Mouse (Mus musculus): Measurements from ENCODE around the gene Cabp1.

Cabp1 gene

DNA sequence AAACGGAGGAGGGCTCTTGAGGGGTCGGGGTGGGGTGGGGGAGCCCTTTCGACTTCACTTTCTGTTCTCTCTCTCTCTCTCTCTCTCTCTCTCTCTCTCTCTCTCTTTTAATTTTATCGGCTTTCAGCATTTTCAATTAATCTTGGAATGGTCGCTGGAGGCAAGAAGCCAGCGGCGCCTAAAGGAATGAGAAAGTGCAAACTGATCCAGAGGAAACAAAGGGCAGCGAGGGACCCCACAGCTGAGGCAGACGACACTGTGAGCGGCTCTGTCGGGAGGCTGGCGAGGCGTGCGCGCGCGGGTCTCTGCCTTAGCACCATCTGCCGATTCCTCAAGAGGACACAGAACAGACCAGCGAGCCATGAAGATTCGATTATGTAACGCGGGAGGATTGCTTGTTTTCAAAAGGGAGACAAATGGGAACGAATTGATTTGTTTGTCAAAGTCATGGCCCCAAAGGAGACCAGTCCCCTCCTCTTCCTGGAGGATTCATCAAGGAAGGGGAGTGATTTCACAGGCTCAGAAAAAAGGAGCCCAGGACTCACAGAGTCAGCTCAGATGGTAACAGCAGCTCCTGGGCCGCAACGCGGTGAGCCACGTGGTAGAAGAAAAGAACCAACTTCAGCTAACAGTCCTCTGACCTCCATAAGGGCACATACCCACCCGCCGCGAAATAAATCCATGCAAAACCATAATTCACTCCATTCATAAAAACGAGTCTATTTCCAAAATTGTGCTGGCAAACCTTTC lies 10.6 kb upstream of the Cabp1 start:
- H3K4me3 ChIP-seq (replicated peaks; ENCODE audit: low read length), result peak overlapping the region; percentile 69
- H3K27me3 ChIP-seq (ENCODE audit: insufficient read depth, low read length), result peaks cover 22% of the 10 kb centered on the region
- H3K4me1 ChIP-seq (replicated peaks; ENCODE audit: low read depth, low read length), result peaks cover 60% of the 10 kb centered on the region
- H3K9me3 ChIP-seq (ENCODE audit: low read length), result no peaks in the 10 kb centered on the region
- TF ChIP-seq CTCF (conservative IDR thresholded peaks at IDR 0.05; ENCODE audit: low read length) (no peak), POU5F1 (IDR thresholded peaks at IDR 0.05; ENCODE audit: borderline replicate concordance, low read length) (no peak), NANOG (IDR thresholded peaks at IDR 0.05; ENCODE audit: borderline replicate concordance, low read length) (no peak)
- H3K36me3 ChIP-seq (ENCODE audit: insufficient read depth, low read length), result no peaks in the 10 kb centered on the region

DNA sequence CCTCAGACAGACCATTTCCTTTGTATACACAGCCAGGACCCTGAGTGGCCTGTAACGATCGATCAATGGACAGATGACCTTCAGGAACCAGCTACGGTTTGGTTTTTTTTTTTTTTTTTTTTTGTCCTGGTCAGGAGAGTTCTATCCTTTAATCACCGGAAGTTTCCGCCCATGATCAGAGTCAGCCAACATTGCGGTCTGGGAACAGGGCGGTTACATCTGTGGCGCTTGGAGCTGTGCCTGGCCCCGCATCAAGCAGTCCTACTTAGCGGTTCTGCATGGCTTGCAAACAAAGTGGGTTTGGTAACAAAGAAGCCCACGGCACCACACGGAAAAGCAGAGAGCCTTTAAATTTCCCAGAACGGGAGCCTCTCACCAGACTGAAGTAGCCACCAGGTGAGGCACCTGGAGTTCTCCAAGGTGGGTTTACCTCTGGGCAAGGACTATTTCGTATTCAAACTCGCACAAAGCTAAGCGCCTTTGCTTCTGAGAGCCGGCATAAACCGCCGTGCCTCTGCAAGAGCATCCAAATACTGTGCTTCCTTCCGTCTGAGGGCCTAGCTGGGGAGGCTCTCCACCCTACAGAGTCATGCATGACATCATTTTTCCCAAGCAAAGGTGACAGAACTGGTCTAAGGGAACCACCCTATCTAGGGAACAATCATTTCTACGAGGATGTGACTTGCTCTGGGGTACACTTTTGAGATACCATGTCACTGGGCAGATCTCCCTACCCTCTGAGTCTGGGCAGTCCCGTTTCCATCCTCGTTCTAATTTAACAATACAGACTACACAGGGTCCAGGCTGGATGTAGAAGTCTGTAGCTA lies 9.8 kb upstream of the Cabp1 start:
- Histone ChIP-seq H3K9me3 (ENCODE audit: low read length) (no peaks in the 10 kb centered on the region), H3K4me3 (replicated peaks; ENCODE audit: low read length) (peak overlapping the region; percentile 69), H3K36me3 (ENCODE audit: insufficient read depth, low read length) (no peaks in the 10 kb centered on the region), H3K27me3 (ENCODE audit: insufficient read depth, low read length) (peaks cover 22% of the 10 kb centered on the region), H3K4me1 (replicated peaks; ENCODE audit: low read depth, low read length) (peaks cover 56% of the 10 kb centered on the region)
- peak; percentile 61; the same call in 1 of the 2 replicates for TF ChIP-seq NANOG (IDR thresholded peaks at IDR 0.05; ENCODE audit: borderline replicate concordance, low read length)
- no peak for TF ChIP-seq POU5F1 (IDR thresholded peaks at IDR 0.05; ENCODE audit: borderline replicate concordance, low read length)
- TF ChIP-seq CTCF (conservative IDR thresholded peaks at IDR 0.05; ENCODE audit: low read length), result no peak

DNA sequence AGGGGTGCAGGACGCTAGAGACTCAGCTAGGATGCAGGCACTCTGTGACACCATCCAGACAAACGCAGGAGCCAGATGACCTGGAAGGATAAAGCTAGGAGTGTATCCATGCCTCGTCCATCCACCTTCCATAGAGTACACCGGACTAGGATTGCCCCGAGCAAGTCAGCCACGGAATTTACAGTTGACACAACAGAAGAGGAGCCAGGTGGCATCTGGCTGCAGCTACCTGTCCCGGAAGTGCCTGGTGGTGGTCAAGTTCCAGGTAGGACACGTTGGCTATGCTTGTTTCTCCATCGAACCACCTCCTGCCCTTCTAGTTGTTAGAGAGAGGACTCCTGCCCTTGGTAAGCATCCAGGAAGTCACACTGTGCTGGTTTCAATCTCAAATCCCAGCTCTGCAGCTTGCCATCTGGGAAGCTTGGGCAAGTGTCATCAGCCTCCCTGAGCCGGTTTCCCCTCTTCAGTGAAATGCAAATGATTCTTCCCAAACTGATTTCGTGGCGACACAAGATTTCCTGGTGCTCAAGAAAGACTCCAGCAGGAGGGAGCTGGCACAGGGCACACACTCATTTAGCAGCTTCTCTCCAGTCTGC lies 543 bp upstream of the Cabp1 start:
- peaks cover 48% of the 10 kb centered on the region for H3K27me3 ChIP-seq (ENCODE audit: insufficient read depth, low read length)
- TF ChIP-seq CTCF (conservative IDR thresholded peaks at IDR 0.05; ENCODE audit: low read length) (no peak), NANOG (IDR thresholded peaks at IDR 0.05; ENCODE audit: borderline replicate concordance, low read length) (no peak), POU5F1 (IDR thresholded peaks at IDR 0.05; ENCODE audit: borderline replicate concordance, low read length) (no peak)
- H3K9me3 ChIP-seq (ENCODE audit: low read length), result no peaks in the 10 kb centered on the region
- H3K4me1 ChIP-seq (replicated peaks; ENCODE audit: low read depth, low read length), result peaks cover 61% of the 10 kb centered on the region
- peak overlapping the region; percentile 84 for H3K4me3 ChIP-seq (replicated peaks; ENCODE audit: low read length)
- no peaks in the 10 kb centered on the region for H3K36me3 ChIP-seq (ENCODE audit: insufficient read depth, low read length)

DNA sequence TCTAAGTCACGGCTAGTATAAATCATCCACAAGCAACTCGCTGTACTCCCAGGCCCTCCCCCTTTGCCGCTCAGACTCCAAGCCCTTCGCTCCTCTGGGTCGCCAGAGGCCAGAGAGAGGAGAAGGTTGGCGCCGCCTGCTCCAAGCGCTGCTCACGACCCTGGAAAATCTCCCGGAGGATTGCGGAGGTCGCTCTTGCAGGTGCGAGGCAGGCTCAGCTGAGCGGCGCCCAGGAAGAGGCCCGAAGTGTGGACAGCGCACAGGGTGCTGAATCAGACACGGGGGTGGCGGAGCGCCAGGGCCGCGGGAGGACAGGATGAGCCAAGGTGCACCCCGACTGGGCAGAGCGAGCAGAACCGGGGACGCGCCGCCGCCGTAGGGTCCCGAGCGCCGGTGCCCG lies 955 bp downstream of the Cabp1 start:
- no peaks in the 10 kb centered on the region for H3K9me3 ChIP-seq (ENCODE audit: low read length)
- no peaks in the 10 kb centered on the region for H3K36me3 ChIP-seq (ENCODE audit: insufficient read depth, low read length)
- H3K27me3 ChIP-seq (ENCODE audit: insufficient read depth, low read length), result peaks cover 48% of the 10 kb centered on the region
- H3K4me3 ChIP-seq (replicated peaks; ENCODE audit: low read length), result peak overlapping the region; percentile 84
- TF ChIP-seq NANOG (IDR thresholded peaks at IDR 0.05; ENCODE audit: borderline replicate concordance, low read length), result no peak
- no peak for TF ChIP-seq CTCF (conservative IDR thresholded peaks at IDR 0.05; ENCODE audit: low read length)
- no peak for TF ChIP-seq POU5F1 (IDR thresholded peaks at IDR 0.05; ENCODE audit: borderline replicate concordance, low read length)
- H3K4me1 ChIP-seq (replicated peaks; ENCODE audit: low read depth, low read length), result peaks cover 70% of the 10 kb centered on the region

DNA sequence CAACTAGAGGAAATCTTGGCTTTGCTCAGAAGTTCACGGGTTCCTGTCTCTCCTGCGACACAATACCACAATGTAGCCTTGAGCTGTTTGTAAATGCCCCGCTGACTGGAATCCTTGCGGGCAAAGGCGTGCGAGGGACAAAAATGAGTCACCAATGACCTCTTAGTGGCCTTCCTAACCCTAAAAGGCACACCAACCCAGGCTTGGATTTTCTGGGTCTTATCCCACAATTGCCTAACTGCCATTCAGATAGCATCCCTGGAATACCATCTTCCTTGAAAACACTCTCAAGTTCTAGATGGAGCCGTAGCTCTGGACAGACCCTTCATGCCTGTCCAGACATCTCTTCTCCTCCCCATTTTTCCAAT lies 1.4 kb downstream of the Cabp1 start:
- TF ChIP-seq POU5F1 (IDR thresholded peaks at IDR 0.05; ENCODE audit: borderline replicate concordance, low read length) (no peak), NANOG (IDR thresholded peaks at IDR 0.05; ENCODE audit: borderline replicate concordance, low read length) (no peak), CTCF (conservative IDR thresholded peaks at IDR 0.05; ENCODE audit: low read length) (no peak)
- H3K27me3 ChIP-seq (ENCODE audit: insufficient read depth, low read length), result peaks cover 48% of the 10 kb centered on the region

DNA sequence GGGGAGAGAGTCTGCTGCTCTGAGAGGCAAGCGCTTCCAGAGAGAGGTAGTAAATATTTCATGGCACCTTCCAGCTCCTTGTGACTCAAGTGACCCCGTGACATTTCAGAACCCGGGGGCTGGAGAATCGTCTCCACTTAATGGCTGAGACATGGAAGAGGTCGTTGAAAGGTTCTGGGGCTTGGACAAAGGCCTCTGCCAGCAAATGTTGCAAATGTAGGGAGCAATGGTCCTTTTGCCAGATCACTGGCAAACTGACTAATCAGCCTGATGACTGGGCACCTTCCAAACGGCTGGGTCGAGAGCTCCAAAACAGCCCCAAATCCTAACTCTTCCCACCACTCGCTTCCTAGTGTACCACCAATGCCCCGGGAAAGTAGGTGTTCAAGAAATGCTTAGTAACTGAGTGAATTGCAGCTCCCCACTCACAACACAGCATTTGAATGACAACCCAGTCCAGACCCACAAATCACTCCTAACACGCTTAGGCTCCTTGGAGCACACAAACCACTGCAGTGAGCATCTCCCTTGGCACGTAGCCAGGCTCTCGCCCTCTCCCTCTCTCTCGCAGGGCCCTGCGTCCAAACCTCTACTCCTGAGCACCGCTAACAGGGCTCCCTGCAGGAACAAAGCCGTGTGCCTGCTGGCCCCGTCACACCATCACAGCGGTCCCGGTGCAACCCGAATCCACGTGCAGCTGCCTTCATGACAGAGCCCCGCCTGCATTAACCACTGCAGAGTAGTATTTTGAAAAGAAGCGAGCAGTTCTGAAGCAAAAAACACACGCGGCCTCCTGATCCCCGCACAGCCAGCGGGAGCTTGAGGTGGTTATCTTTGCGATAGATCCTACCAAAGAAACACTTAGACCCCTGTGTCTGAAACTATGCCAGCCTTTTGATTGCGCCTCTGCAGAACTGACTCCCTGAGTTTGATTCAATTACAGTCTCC lies 2.0 kb downstream of the Cabp1 start:
- H3K4me3 ChIP-seq (replicated peaks; ENCODE audit: low read length), result peak overlapping the region; percentile 84
- no peaks in the 10 kb centered on the region for H3K9me3 ChIP-seq (ENCODE audit: low read length)
- H3K4me1 ChIP-seq (replicated peaks; ENCODE audit: low read depth, low read length), result peaks cover 72% of the 10 kb centered on the region
- no peaks in the 10 kb centered on the region for H3K36me3 ChIP-seq (ENCODE audit: insufficient read depth, low read length)
- TF ChIP-seq NANOG (IDR thresholded peaks at IDR 0.05; ENCODE audit: borderline replicate concordance, low read length) (no peak), POU5F1 (IDR thresholded peaks at IDR 0.05; ENCODE audit: borderline replicate concordance, low read length) (no peak), CTCF (conservative IDR thresholded peaks at IDR 0.05; ENCODE audit: low read length) (no peak)
- peaks cover 48% of the 10 kb centered on the region for H3K27me3 ChIP-seq (ENCODE audit: insufficient read depth, low read length)

More for the DNA sequence above, 1.4 kb downstream of the Cabp1 start:
- Histone ChIP-seq H3K36me3 (ENCODE audit: insufficient read depth, low read length) (no peaks in the 10 kb centered on the region), H3K4me3 (replicated peaks; ENCODE audit: low read length) (peak overlapping the region; percentile 84), H3K4me1 (replicated peaks; ENCODE audit: low read depth, low read length) (peaks cover 69% of the 10 kb centered on the region), H3K9me3 (ENCODE audit: low read length) (no peaks in the 10 kb centered on the region)

DNA sequence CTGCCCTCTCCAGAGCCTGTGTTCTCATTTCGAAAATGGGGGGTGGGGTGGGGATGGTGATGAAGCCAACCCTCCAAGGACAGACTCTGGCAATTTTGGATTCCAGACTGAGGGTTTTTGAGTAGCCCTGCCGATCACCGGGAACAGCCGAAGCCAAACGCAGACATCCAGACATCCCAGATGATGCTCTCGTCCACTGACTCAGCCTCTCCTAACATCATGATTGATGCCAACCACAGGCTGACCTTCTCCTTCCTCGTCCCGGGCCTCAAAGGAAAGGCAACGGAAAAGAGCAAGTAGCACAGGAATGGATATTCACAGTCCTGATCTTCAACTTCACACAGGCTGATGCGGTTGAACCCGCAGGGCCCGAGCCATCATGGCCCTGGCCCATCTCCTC lies 4.1 kb downstream of the Cabp1 start:
- Histone ChIP-seq H3K9me3 (ENCODE audit: low read length) (no peaks in the 10 kb centered on the region), H3K4me1 (replicated peaks; ENCODE audit: low read depth, low read length) (peaks cover 86% of the 10 kb centered on the region), H3K36me3 (ENCODE audit: insufficient read depth, low read length) (no peaks in the 10 kb centered on the region), H3K27me3 (ENCODE audit: insufficient read depth, low read length) (peaks cover 47% of the 10 kb centered on the region), H3K4me3 (replicated peaks; ENCODE audit: low read length) (no peak overlapping the region)
- TF ChIP-seq NANOG (IDR thresholded peaks at IDR 0.05; ENCODE audit: borderline replicate concordance, low read length) (no peak), CTCF (conservative IDR thresholded peaks at IDR 0.05; ENCODE audit: low read length) (no peak), POU5F1 (IDR thresholded peaks at IDR 0.05; ENCODE audit: borderline replicate concordance, low read length) (no peak)

Measured in E14TG2a.4 (cell line).